Mouse (Mus musculus): Measurements from ENCODE around the gene Snx5.

Gene Snx5

GRCm38 (mm10) chr2:144267004-144267730 is 3.5 kb downstream of the Snx5 start:
- no peak for DNase-seq (ENCODE audit: low spot score)

- no peak for DNase-seq (ENCODE audit: low spot score)
Measured at GRCm38 (mm10) chr2:144265916-144266683, 4.6 kb downstream of the Snx5 start.

- no peak for DNase-seq (ENCODE audit: low spot score)
Measured at GRCm38 (mm10) chr2:144265120-144265488, 5.6 kb downstream of the Snx5 start.

GRCm38 (mm10) chr2:144264398-144265119 is 6.1 kb downstream of the Snx5 start:
- DNase-seq (ENCODE audit: low spot score) = peak; percentile 22

GRCm38 (mm10) chr2:144262837-144263236 is 7.9 kb downstream of the Snx5 start:
- DNase-seq (ENCODE audit: low spot score) = no peak

GRCm38 (mm10) chr2:144250111-144250510 is 20.6 kb downstream of the Snx5 start:
- no peak for DNase-seq (ENCODE audit: low spot score)

- DNase-seq (ENCODE audit: low spot score) = no peak
Measured at GRCm38 (mm10) chr2:144248613-144249376, 21.9 kb downstream of the Snx5 start.

GRCm38 (mm10) chr2:144247337-144247978 is 23.2 kb downstream of the Snx5 start:
- DNase-seq (ENCODE audit: low spot score) = no peak

- DNase-seq (ENCODE audit: low spot score) = no peak
Measured at GRCm38 (mm10) chr2:144246270-144246669, 24.4 kb downstream of the Snx5 start.

GRCm38 (mm10) chr2:144245464-144245863 is 25.2 kb downstream of the Snx5 start:
- DNase-seq (ENCODE audit: low spot score) = no peak

- no peak for DNase-seq (ENCODE audit: low spot score)
Measured at GRCm38 (mm10) chr2:144240095-144240899, 30.4 kb downstream of the Snx5 start.

GRCm38 (mm10) chr2:144239318-144239717 is 31.4 kb downstream of the Snx5 start:
- DNase-seq (ENCODE audit: low spot score) = no peak

GRCm38 (mm10) chr2:144238341-144238740 is 32.4 kb downstream of the Snx5 start:
- DNase-seq (ENCODE audit: low spot score) = peak; percentile 28

GRCm38 (mm10) chr2:144236791-144237584 is 33.7 kb downstream of the Snx5 start:
- DNase-seq (ENCODE audit: low spot score) = no peak

- no peak for DNase-seq (ENCODE audit: low spot score)
Measured at GRCm38 (mm10) chr2:144235776-144236175, 34.9 kb downstream of the Snx5 start.

- DNase-seq (ENCODE audit: low spot score) = no peak
Measured at GRCm38 (mm10) chr2:144233534-144233933, 37.2 kb downstream of the Snx5 start.

- peak; percentile 27 for DNase-seq (ENCODE audit: low spot score)
Measured at GRCm38 (mm10) chr2:144231115-144231514, 39.6 kb downstream of the Snx5 start.

GRCm38 (mm10) chr2:144230498-144230897 is 40.2 kb downstream of the Snx5 start:
- DNase-seq (ENCODE audit: low spot score) = no peak

GRCm38 (mm10) chr2:144229647-144230046 is 41.1 kb downstream of the Snx5 start:
- DNase-seq (ENCODE audit: low spot score) = no peak
